Mouse (Mus musculus) stomach, postnatal 0 days (tissue): Measurements from ENCODE around the gene Pm20d1. TPM values are rescaled to one million over a fixed set of nuclear protein-coding genes. Genes with fewer than 3 reads are reported as not detected.

Experiments
- ATAC-seq: fragments of 200-750 bp; cut with Nextera tagmentation; 2 replicates; pipeline ENCODE4 v1.8.0; 2017; ENCODE audit not compliant: low FRiP score, low TSS enrichment
- DNase-seq: peaks from one replicate; pipeline ENCODE4 v3.0.0-alpha.2; 2016; ENCODE audit warnings: low spot score
- H3K27ac ChIP-seq: fragments of 300-500 bp; sonication (generic); replicated peaks from 2 replicates; pipeline ENCODE4 v1.5.1; 2014; ENCODE audit warnings: mild to moderate bottlenecking, control low read depth
- H3K27me3 ChIP-seq: fragments of 300-500 bp; sonication (generic); 2 replicates; pipeline ENCODE4 v1.6.1; 2014; ENCODE audit warnings: low read length; ENCODE audit not compliant: control insufficient read depth, insufficient read depth
- H3K36me3 ChIP-seq: fragments of 300-500 bp; sonication (generic); 2 replicates; pipeline ENCODE4 v1.6.1; 2014; ENCODE audit warnings: low read length, mixed read lengths; ENCODE audit not compliant: control insufficient read depth, insufficient read depth
- H3K4me1 ChIP-seq: fragments of 300-500 bp; sonication (generic); replicated peaks from 2 replicates; pipeline ENCODE4 v1.6.1; 2014; ENCODE audit warnings: antibody characterized with exemption; ENCODE audit not compliant: control insufficient read depth, insufficient read depth
- H3K4me2 ChIP-seq: fragments of 300-500 bp; sonication (generic); replicated peaks from 2 replicates; pipeline ENCODE4 v1.6.1; 2014; ENCODE audit warnings: low read depth, mild to moderate bottlenecking, control low read depth, moderate library complexity
- H3K4me3 ChIP-seq: fragments of 300-500 bp; sonication (generic); 2 replicates; pipeline ENCODE4 v1.5.1; 2014; ENCODE audit warnings: low read depth, low read length, control low read depth
- H3K9ac ChIP-seq: fragments of 300-500 bp; sonication (generic); 2 replicates; pipeline ENCODE4 v1.6.1; 2014; ENCODE audit warnings: mild to moderate bottlenecking, low read length, control low read depth, mixed read lengths
- H3K9me3 ChIP-seq: fragments of 300-500 bp; sonication (generic); 2 replicates; pipeline ENCODE4 v1.6.1; 2016; ENCODE audit warnings: low read length; ENCODE audit not compliant: control insufficient read depth
- CTCF ChIP-seq: IDR thresholded peaks from 2 replicates; pipeline ENCODE4 v1.5.1; 2016; ENCODE audit warnings: antibody characterized with exemption, low read depth, mild to moderate bottlenecking, moderate library complexity
- EP300 ChIP-seq: optimal IDR thresholded peaks from 2 replicates; pipeline ENCODE3; 2016; ENCODE audit warnings: antibody characterized with exemption
- WGBS: fragments of 180-500 bp; shearing (Covaris S2); extraction: QIAGEN DNeasy Blood & Tissue Kit; methylation state at CpG from one replicate; pipeline ENCODE4 v1.1.7; 2014; 5-methylcytosine and 5-hydroxymethylcytosine counted together
- polyA plus RNA-seq: library from polyadenylated mRNA; unstranded; fragments of >200 nt; fragmentation: Nextera tagmentation; extraction: Ambion mirVana; gene quantifications from 2 replicates; pipeline ENCODE4 v1.2.1, GENCODE M21; 2015

The Pm20d1 gene
- polyA plus RNA-seq, 1 experiment from 2014 or later: 1.1 TPM

- Histone ChIP-seq H3K4me3 (no peak overlapping the region), H3K4me1 (peaks cover 3% of the 10 kb centered on the region; the same call in 1 of the 2 replicates), H3K4me2 (no peak overlapping the region), H3K9ac (no peak overlapping the region), H3K36me3 (no peaks in the 10 kb centered on the region), H3K27me3 (no peaks in the 10 kb centered on the region), H3K27ac (no peak overlapping the region), H3K9me3 (no peaks in the 10 kb centered on the region)
- no peak for TF ChIP-seq CTCF
- no peak for TF ChIP-seq EP300
- ATAC-seq (no peak), DNase-seq (no peak)
- 77% methylated on average over 8 of the region's 8 CpGs for WGBS
These were observed 25.1 kb downstream of the Pm20d1 start for GRCm38 (mm10) chr1:131822292-131822691.

- Histone ChIP-seq H3K36me3 (no peaks in the 10 kb centered on the region), H3K4me3 (no peak overlapping the region), H3K4me1 (peaks cover 3% of the 10 kb centered on the region; the same call in 1 of the 2 replicates), H3K9ac (no peak overlapping the region), H3K27me3 (no peaks in the 10 kb centered on the region), H3K4me2 (no peak overlapping the region), H3K27ac (no peak overlapping the region), H3K9me3 (no peaks in the 10 kb centered on the region)
- DNase-seq (no peak), ATAC-seq (no peak)
- TF ChIP-seq EP300: no peak
- WGBS: 82% methylated on average over 1 of the region's 1 CpGs
These were observed 25.8 kb downstream of the Pm20d1 start for GRCm38 (mm10) chr1:131822856-131823492.

- peaks cover 3% of the 10 kb centered on the region; the same call in 1 of the 2 replicates for H3K4me1 ChIP-seq
- no peak for ATAC-seq
- H3K4me3 ChIP-seq: no peak overlapping the region
- H3K4me2 ChIP-seq: no peak overlapping the region
- no peak overlapping the region for H3K27ac ChIP-seq
- H3K36me3 ChIP-seq: no peaks in the 10 kb centered on the region
- no peak for DNase-seq
- H3K9me3 ChIP-seq: no peaks in the 10 kb centered on the region
- 57% methylated on average over 5 of the region's 5 CpGs for WGBS
- H3K9ac ChIP-seq: no peak overlapping the region
- no peak for TF ChIP-seq EP300
- no peak for TF ChIP-seq CTCF
- H3K27me3 ChIP-seq: no peaks in the 10 kb centered on the region
These were observed 26.4 kb downstream of the Pm20d1 start for GRCm38 (mm10) chr1:131823563-131823962.

GRCm38 (mm10) chr1:131824528-131825181 is 27.5 kb downstream of the Pm20d1 start:
- TF ChIP-seq EP300 (no peak), CTCF (no peak)
- WGBS: 83% methylated on average over 11 of the region's 11 CpGs

GRCm38 (mm10) chr1:131827207-131827786 is 30.1 kb downstream of the Pm20d1 start, which contains the start of gene Slc41a1:
Gene Slc41a1 (plus strand): TSS chr1:131827493.
- TF ChIP-seq CTCF (no peak), EP300 (no peak)
- Histone ChIP-seq H3K9ac (peak within 1 kb of the TSS; percentile 81), H3K27me3 (no peaks in the 10 kb centered on the region), H3K4me1 (peaks cover 3% of the 10 kb centered on the region; the same call in 1 of the 2 replicates), H3K4me3 (peak within 1 kb of the TSS; percentile 81), H3K27ac (peak within 1 kb of the TSS; percentile 86), H3K4me2 (peak within 1 kb of the TSS; percentile 88), H3K9me3 (no peaks in the 10 kb centered on the region), H3K36me3 (no peaks in the 10 kb centered on the region; the same call in 1 of the 2 replicates)
- peak; percentile 56 for ATAC-seq
- no peak for DNase-seq
- WGBS: 5% methylated on average over 25 of the region's 25 CpGs

More at GRCm38 (mm10) chr1:131824528-131825181, 27.5 kb downstream of the Pm20d1 start:
- ATAC-seq: no peak
- no peak for DNase-seq
- Histone ChIP-seq H3K4me2 (no peak overlapping the region), H3K27ac (no peak overlapping the region), H3K4me1 (peaks cover 3% of the 10 kb centered on the region; the same call in 1 of the 2 replicates), H3K9ac (no peak overlapping the region), H3K9me3 (no peaks in the 10 kb centered on the region), H3K27me3 (no peaks in the 10 kb centered on the region), H3K36me3 (no peaks in the 10 kb centered on the region), H3K4me3 (no peak overlapping the region)
